Mouse (Mus musculus): ENCODE data around the gene Fam168b. TPM values are rescaled to one million over a fixed set of nuclear protein-coding genes. Genes with fewer than 3 reads are reported as not detected.

Fam168b gene
- polyA plus RNA-seq, 1 experiment from 2014 or later: 99.0 TPM

- Histone ChIP-seq H3K27me3 (no peaks in the 10 kb centered on the region), H3K9ac (no peak overlapping the region), H3K4me2 (replicated peaks) (no peak overlapping the region), H3K36me3 (no peaks in the 10 kb centered on the region), H3K27ac (no peak overlapping the region), H3K9me3 (no peaks in the 10 kb centered on the region), H3K4me3 (no peak overlapping the region), H3K4me1 (no peaks in the 10 kb centered on the region)
- no peak for ATAC-seq (ENCODE audit: low FRiP score, low read depth)
- 50% methylated on average over 1 of the region's 1 CpGs for WGBS
Measured at GRCm38 (mm10) chr1:34766899-34767298, 76.0 kb downstream of the Fam168b start.

Other genes starting within 250 kb of the Fam168b start
- gene Plekhb2, start 6.9 kb upstream of the Fam168b start, polyA plus RNA-seq (2015; fragmentation: Nextera tagmentation; extraction: Ambion mirVana): 16.2 and 17.9 TPM in 2 replicates

All from limb, embryonic 13.5 days (tissue).